Mouse (Mus musculus) heart, embryonic 16.5 days (tissue): ENCODE measurements around the gene Drd3. TPM values are rescaled to one million over a fixed set of nuclear protein-coding genes. Genes with fewer than 3 reads are reported as not detected.

ENCODE experiments used
- ATAC-seq: fragments of 200-750 bp; cut with Nextera tagmentation; replicated peaks from 2 replicates; pipeline ENCODE4 v1.8.0; 2017; ENCODE audit warnings: moderate number of reproducible peaks; ENCODE audit not compliant: insufficient read depth, low FRiP score; ENCODE audit errors: extremely low read depth
- H3K27ac ChIP-seq: fragments of 300-500 bp; sonication (generic); 2 replicates; pipeline ENCODE4 v1.5.1; 2014; ENCODE audit warnings: mild to moderate bottlenecking, low read length, control low read depth, moderate library complexity
- H3K27me3 ChIP-seq: fragments of 300-500 bp; sonication (generic); 2 replicates; pipeline ENCODE4 v1.6.1; 2014; ENCODE audit warnings: low read length, mixed read lengths; ENCODE audit not compliant: control insufficient read depth, insufficient read depth
- H3K36me3 ChIP-seq: fragments of 300-500 bp; sonication (generic); 2 replicates; pipeline ENCODE4 v1.6.1; 2014; ENCODE audit not compliant: control insufficient read depth, insufficient read depth
- H3K4me1 ChIP-seq: fragments of 300-500 bp; sonication (generic); 2 replicates; pipeline ENCODE4 v1.6.1; 2014; ENCODE audit warnings: low read length, mixed read lengths; ENCODE audit not compliant: control insufficient read depth, insufficient read depth
- H3K4me2 ChIP-seq: fragments of 300-500 bp; sonication (generic); 2 replicates; pipeline ENCODE4 v1.6.1; 2014; ENCODE audit warnings: low read depth, mild to moderate bottlenecking, control low read depth, low read length
- H3K4me3 ChIP-seq: fragments of 300-500 bp; sonication (generic); 2 replicates; pipeline ENCODE4 v1.5.1; 2014; ENCODE audit warnings: mild to moderate bottlenecking, control low read depth, low read length
- H3K9ac ChIP-seq: fragments of 300-500 bp; sonication (generic); 2 replicates; pipeline ENCODE4 v1.6.1; 2014; ENCODE audit warnings: low read length, control low read depth
- H3K9me3 ChIP-seq: fragments of 300-500 bp; sonication (generic); replicated peaks from 2 replicates; pipeline ENCODE4 v1.6.1; 2016; ENCODE audit warnings: low read length; ENCODE audit not compliant: control insufficient read depth
- WGBS: fragments of 180-500 bp; shearing (Covaris S2); extraction: QIAGEN DNeasy Blood & Tissue Kit; methylation state at CpG from one replicate; pipeline ENCODE4 v1.1.7; 2014; 5-methylcytosine and 5-hydroxymethylcytosine counted together
- polyA plus RNA-seq: library from polyadenylated mRNA; unstranded; fragments of >200 nt; fragmentation: Nextera tagmentation; extraction: Ambion mirVana; gene quantifications from 2 replicates; pipeline ENCODE4 v1.2.1, GENCODE M21; 2015

Gene Drd3
- polyA plus RNA-seq, 1 experiment from 2014 or later: not detected

DNA sequence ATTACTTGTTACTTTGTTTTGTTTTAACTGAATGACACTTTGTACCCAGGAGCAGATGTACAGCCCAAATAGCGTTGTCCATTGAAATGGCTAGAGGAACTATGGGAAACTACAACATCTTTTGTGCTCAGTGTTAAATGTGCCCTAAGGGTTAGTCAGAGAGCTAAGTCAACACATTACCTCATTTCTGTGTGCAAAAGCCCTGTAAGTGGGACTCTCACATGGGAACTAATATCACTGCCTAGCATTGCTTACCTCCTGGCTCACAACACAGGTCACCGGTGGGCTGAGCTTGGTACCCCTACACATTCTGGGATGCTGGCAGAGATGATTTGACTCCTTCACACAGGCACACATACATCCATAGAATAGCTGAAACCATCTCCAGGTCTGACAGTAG is 55.6 kb downstream of the Drd3 start:
- Histone ChIP-seq H3K27me3 (no peaks in the 10 kb centered on the region), H3K36me3 (no peaks in the 10 kb centered on the region), H3K9me3 (no peaks in the 10 kb centered on the region), H3K4me3 (no peak overlapping the region), H3K27ac (no peak overlapping the region), H3K4me2 (no peak overlapping the region), H3K4me1 (0 out of 2 replicates have a peak, but pooled peaks cover 2% of the 10 kb centered on the region), H3K9ac (no peak overlapping the region)
- no peak for ATAC-seq
- 92% methylated on average over 2 of the region's 2 CpGs for WGBS

DNA sequence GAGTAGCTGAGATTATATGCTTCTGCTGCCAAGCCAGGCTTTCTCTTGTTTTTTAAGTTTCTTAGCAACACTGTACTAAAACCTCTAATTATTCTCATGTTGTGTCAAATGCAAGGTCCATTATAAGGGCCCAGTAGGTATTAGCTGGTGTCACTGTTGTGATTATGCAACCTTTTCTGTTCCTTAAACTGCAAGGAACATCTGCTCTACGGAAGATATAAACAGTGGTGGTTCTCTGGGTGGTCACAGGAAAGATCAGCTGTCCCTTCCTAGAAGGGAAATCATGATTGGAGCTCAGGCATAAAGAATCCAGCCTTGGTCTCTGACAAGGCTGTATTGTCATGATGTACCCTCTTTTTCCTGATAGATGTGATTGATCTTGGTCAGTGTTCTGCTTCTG is 57.6 kb downstream of the Drd3 start:
- ATAC-seq: no peak
- Histone ChIP-seq H3K4me2 (no peak overlapping the region), H3K36me3 (no peaks in the 10 kb centered on the region), H3K4me1 (0 out of 2 replicates have a peak, but pooled peaks cover 3% of the 10 kb centered on the region), H3K4me3 (no peak overlapping the region), H3K9ac (no peak overlapping the region), H3K27me3 (no peaks in the 10 kb centered on the region), H3K27ac (no peak overlapping the region), H3K9me3 (no peaks in the 10 kb centered on the region)
- 70% methylated on average over 1 of the region's 1 CpGs for WGBS

DNA sequence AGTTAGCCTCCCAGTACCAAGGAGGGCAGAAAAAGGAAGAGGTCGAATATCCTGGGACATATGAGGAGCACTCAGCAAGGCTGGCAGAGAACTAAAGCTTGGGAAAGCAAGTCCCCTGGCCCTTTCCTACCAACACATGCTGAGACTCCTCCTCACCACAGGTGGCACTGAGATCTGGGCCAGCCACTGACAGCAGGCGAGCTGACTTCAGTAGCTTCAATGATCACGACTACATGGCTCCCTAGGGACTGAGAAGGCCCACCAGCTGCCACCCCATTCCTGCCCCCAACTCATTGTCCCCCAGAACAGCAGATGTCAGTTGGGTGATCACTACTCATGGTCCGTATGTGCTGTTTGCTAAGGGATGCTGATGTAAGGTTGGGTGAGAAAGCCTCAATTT is 60.8 kb downstream of the Drd3 start:
- Histone ChIP-seq H3K27me3 (no peaks in the 10 kb centered on the region), H3K27ac (no peak overlapping the region), H3K4me2 (no peak overlapping the region), H3K9ac (no peak overlapping the region), H3K9me3 (no peaks in the 10 kb centered on the region), H3K4me3 (no peak overlapping the region), H3K36me3 (no peaks in the 10 kb centered on the region), H3K4me1 (0 out of 2 replicates have a peak, but pooled peaks cover 3% of the 10 kb centered on the region)
- WGBS: 56% methylated on average over 4 of the region's 4 CpGs
- ATAC-seq: no peak

DNA sequence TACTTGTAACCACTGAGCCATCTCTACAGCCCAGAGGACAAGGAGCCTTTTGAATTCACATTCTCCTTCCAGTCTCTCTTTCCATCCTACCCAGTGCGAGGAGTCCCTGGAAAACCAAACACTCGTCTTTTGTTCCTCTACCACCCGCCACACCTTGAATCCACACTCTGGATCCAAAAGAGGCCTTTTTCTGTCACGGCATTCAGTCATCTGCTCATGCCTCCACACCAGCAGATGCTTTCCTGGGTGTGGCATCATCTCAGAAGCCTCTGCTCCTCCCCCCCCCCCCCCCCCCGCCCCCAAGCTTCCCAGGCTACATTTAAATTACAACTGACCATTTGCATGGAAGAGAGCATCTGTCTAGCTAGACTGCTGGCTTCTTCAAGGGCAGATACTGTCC is 62.5 kb downstream of the Drd3 start:
- H3K4me2 ChIP-seq: no peak overlapping the region
- 83% methylated on average over 4 of the region's 5 CpGs for WGBS
- H3K9ac ChIP-seq: no peak overlapping the region
- no peaks in the 10 kb centered on the region for H3K9me3 ChIP-seq
- no peak overlapping the region for H3K27ac ChIP-seq
- H3K36me3 ChIP-seq: no peaks in the 10 kb centered on the region
- H3K4me1 ChIP-seq: 0 out of 2 replicates have a peak, but pooled peaks cover 3% of the 10 kb centered on the region
- no peak overlapping the region for H3K4me3 ChIP-seq
- no peaks in the 10 kb centered on the region for H3K27me3 ChIP-seq
- no peak for ATAC-seq

- Histone ChIP-seq H3K4me3 (no peak overlapping the region), H3K27me3 (no peaks in the 10 kb centered on the region), H3K9me3 (no peaks in the 10 kb centered on the region), H3K27ac (no peak overlapping the region), H3K36me3 (no peaks in the 10 kb centered on the region), H3K4me2 (no peak overlapping the region), H3K9ac (no peak overlapping the region), H3K4me1 (0 out of 2 replicates have a peak, but pooled peaks cover 3% of the 10 kb centered on the region)
- 89% methylated on average over 6 of the region's 6 CpGs for WGBS
- no peak for ATAC-seq
Measured at GRCm38 (mm10) chr16:43818404-43818803, 64.6 kb downstream of the Drd3 start.

GRCm38 (mm10) chr16:43827492-43827891 is 73.7 kb downstream of the Drd3 start:
- H3K9me3 ChIP-seq: no peaks in the 10 kb centered on the region
- H3K4me1 ChIP-seq: no peaks in the 10 kb centered on the region
- no peak overlapping the region for H3K4me3 ChIP-seq
- 76% methylated on average over 3 of the region's 3 CpGs for WGBS
- no peak overlapping the region for H3K27ac ChIP-seq
- H3K36me3 ChIP-seq: no peaks in the 10 kb centered on the region
- H3K4me2 ChIP-seq: no peak overlapping the region
- H3K27me3 ChIP-seq: no peaks in the 10 kb centered on the region
- no peak for ATAC-seq
- H3K9ac ChIP-seq: no peak overlapping the region

DNA sequence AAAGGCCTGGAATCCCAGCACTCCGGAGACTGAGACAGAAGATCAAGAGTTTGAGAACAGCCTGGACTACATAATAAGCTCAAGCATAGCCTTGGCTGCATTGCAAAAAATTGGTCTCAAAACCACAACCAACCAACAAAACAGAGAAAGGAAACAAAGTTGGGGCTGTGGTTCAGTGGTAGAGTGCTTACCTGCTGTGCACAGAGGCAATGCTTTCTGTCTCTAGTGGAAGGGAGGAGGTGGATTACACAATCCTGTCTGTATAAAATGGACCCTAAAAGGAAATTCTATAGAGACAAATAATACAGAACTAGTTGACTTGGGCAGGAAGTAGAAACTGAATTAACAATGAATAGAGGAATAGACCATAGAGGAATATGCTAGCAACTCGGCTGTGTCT is 78.1 kb downstream of the Drd3 start:
- H3K4me1 ChIP-seq: no peaks in the 10 kb centered on the region
- ATAC-seq: no peak
- 89% methylated on average over 2 of the region's 2 CpGs for WGBS
- H3K9ac ChIP-seq: no peak overlapping the region
- no peaks in the 10 kb centered on the region for H3K9me3 ChIP-seq
- no peaks in the 10 kb centered on the region for H3K36me3 ChIP-seq
- no peak overlapping the region for H3K4me2 ChIP-seq
- H3K27me3 ChIP-seq: no peaks in the 10 kb centered on the region
- no peak overlapping the region for H3K27ac ChIP-seq
- no peak overlapping the region for H3K4me3 ChIP-seq

GRCm38 (mm10) chr16:43841236-43841635 is 87.4 kb downstream of the Drd3 start:
- 59% methylated on average over 1 of the region's 1 CpGs for WGBS
- no peak overlapping the region for H3K27ac ChIP-seq
- no peak overlapping the region for H3K9ac ChIP-seq
- H3K9me3 ChIP-seq: no peaks in the 10 kb centered on the region
- no peaks in the 10 kb centered on the region for H3K27me3 ChIP-seq
- H3K4me2 ChIP-seq: no peak overlapping the region
- no peaks in the 10 kb centered on the region for H3K4me1 ChIP-seq
- ATAC-seq: no peak
- no peaks in the 10 kb centered on the region for H3K36me3 ChIP-seq
- no peak overlapping the region for H3K4me3 ChIP-seq

- H3K4me1 ChIP-seq: no peaks in the 10 kb centered on the region; the same call in 1 of the 2 replicates
- no peak overlapping the region for H3K9ac ChIP-seq
- no peak overlapping the region for H3K4me2 ChIP-seq
- no peaks in the 10 kb centered on the region for H3K27me3 ChIP-seq
- H3K36me3 ChIP-seq: no peaks in the 10 kb centered on the region
- H3K27ac ChIP-seq: no peak overlapping the region
- WGBS: 66% methylated on average over 1 of the region's 1 CpGs
- ATAC-seq: no peak
- H3K9me3 ChIP-seq: no peaks in the 10 kb centered on the region
- H3K4me3 ChIP-seq: no peak overlapping the region
Measured at GRCm38 (mm10) chr16:43849839-43850238, 96.0 kb downstream of the Drd3 start.
